Comparison of ENCODE assay signal across 23 mouse cellular contexts in genomic region chr5:13151002-13151401, GRCm38 (mm10). TPM values are rescaled to one million over a fixed set of nuclear protein-coding genes. Genes with fewer than 3 reads are reported as not detected.
DNase-seq lines count a peak whose midpoint lies in the region; ATAC-seq and TF ChIP-seq lines count a peak whose summit lies in the region.
"Had no signal": no experiment of that assay in that cellular context is flagged by ENCODE, and none has a peak within 500 bp of the region (broad histone marks: within the 10 kb centered on the region; RNA-seq: fewer than 3 reads in every experiment).

No protein-coding gene starts in this region.

- WGBS in forebrain, postnatal 0 days: 50% methylated on average over 2 of the region's 2 CpGs
- 61% methylated on average over 2 of the region's 2 CpGs for WGBS in forebrain, embryonic 15.5 days

- no peak overlapping the region for H3K4me3 ChIP-seq in forebrain, postnatal 0 days (ENCODE audit: low read depth, low read length)
- H3K4me3 ChIP-seq in forebrain, embryonic 15.5 days: no peak overlapping the region
- H3K4me3 ChIP-seq: embryonic facial prominence, embryonic 15.5 days; heart, embryonic 15.5 days; hindbrain, embryonic 13.5 days; layer of hippocampus, adult 2 months; liver, embryonic 12.5 days; lung, embryonic 15.5 days; megakaryocyte, embryonic 14.5 days had no signal

- H3K4me2 ChIP-seq in forebrain, postnatal 0 days (ENCODE audit: low read depth): no peak overlapping the region
- no peak overlapping the region for H3K4me2 ChIP-seq in forebrain, embryonic 15.5 days (replicated peaks)
- H3K4me2 ChIP-seq: embryonic facial prominence, embryonic 15.5 days; heart, embryonic 15.5 days; hindbrain, embryonic 13.5 days; liver, embryonic 12.5 days; lung, embryonic 15.5 days had no signal

- H3K9ac ChIP-seq in forebrain, postnatal 0 days: no peak overlapping the region
- no peak overlapping the region for H3K9ac ChIP-seq in forebrain, embryonic 15.5 days (replicated peaks)
- H3K9ac ChIP-seq: embryonic facial prominence, embryonic 15.5 days; heart, embryonic 15.5 days; hindbrain, embryonic 13.5 days; liver, embryonic 12.5 days; lung, embryonic 15.5 days had no signal

- H3K36me3 ChIP-seq in forebrain, postnatal 0 days (ENCODE audit: insufficient read depth): no peaks in the 10 kb centered on the region
- no peaks in the 10 kb centered on the region for H3K36me3 ChIP-seq in forebrain, embryonic 15.5 days
- H3K36me3 ChIP-seq: embryonic facial prominence, embryonic 15.5 days; heart, embryonic 15.5 days; hindbrain, embryonic 13.5 days; liver, embryonic 12.5 days; lung, embryonic 15.5 days had no signal

- H3K27me3 ChIP-seq in forebrain, postnatal 0 days (ENCODE audit: insufficient read depth, low read length): no peaks in the 10 kb centered on the region
- no peaks in the 10 kb centered on the region for H3K27me3 ChIP-seq in forebrain, embryonic 15.5 days
- H3K27me3 ChIP-seq: embryonic facial prominence, embryonic 15.5 days; heart, embryonic 15.5 days; hindbrain, embryonic 13.5 days; liver, embryonic 12.5 days; lung, embryonic 15.5 days; megakaryocyte, embryonic 14.5 days had no signal

- no peaks in the 10 kb centered on the region for H3K4me1 ChIP-seq in forebrain, postnatal 0 days (ENCODE audit: insufficient read depth)
- no peaks in the 10 kb centered on the region for H3K4me1 ChIP-seq in forebrain, embryonic 15.5 days
- H3K4me1 ChIP-seq: embryonic facial prominence, embryonic 15.5 days; heart, embryonic 15.5 days; liver, embryonic 12.5 days; lung, embryonic 15.5 days; megakaryocyte, embryonic 14.5 days had no signal

- H3K9me3 ChIP-seq in forebrain, postnatal 0 days (ENCODE audit: low read length): no peaks in the 10 kb centered on the region
- H3K9me3 ChIP-seq in forebrain, embryonic 15.5 days: no peaks in the 10 kb centered on the region
- H3K9me3 ChIP-seq: embryonic facial prominence, embryonic 15.5 days; heart, embryonic 15.5 days; hindbrain, embryonic 13.5 days; liver, embryonic 12.5 days; lung, embryonic 15.5 days; megakaryocyte, embryonic 14.5 days had no signal

- H3K27ac ChIP-seq in forebrain, postnatal 0 days (ENCODE audit: low read depth, low read length): no peak overlapping the region
- H3K27ac ChIP-seq in forebrain, embryonic 15.5 days (replicated peaks): no peak overlapping the region
- H3K27ac ChIP-seq: embryonic facial prominence, embryonic 15.5 days; heart, embryonic 15.5 days; hindbrain, embryonic 13.5 days; kidney, postnatal 0 days; layer of hippocampus, adult 2 months; liver, embryonic 12.5 days; lung, embryonic 15.5 days had no signal

- peak; percentile 29 to 42 for DNase-seq in cerebellum, postnatal 10 days
- DNase-seq in cerebellum, adult 11-12 months: no peak
- DNase-seq in forebrain, postnatal 0 days: peak; percentile 10
- DNase-seq in lung, postnatal 10 days: peak; percentile 1
- no peak for DNase-seq in lung, postnatal 36 days
- peak; percentile 3 for DNase-seq in brain, adult 2 months (ENCODE audit: low read depth, low spot score)
- DNase-seq in MN1 (ENCODE audit: low spot score): no peak
- DNase-seq: adrenal gland, postnatal 36 days; heart, adult 18-20 months; thymus, adult 18-20 months had no signal

- no peak for TF ChIP-seq CTCF in forebrain, postnatal 0 days (IDR thresholded peaks at IDR 0.05; ENCODE audit: low read depth)

- no peak for ATAC-seq in forebrain, postnatal 0 days
- no peak for ATAC-seq in forebrain, embryonic 15.5 days (replicated peaks)
- ATAC-seq: activated CD4-positive, CD25-positive, alpha-beta regulatory T cell, adult 4 months; intestine, postnatal 0 days; liver, embryonic 12.5 days had no signal

RNA-seq across cellular contexts. Expression of gene Sema3a, which starts 25.8 kb away (rescaled TPM):
- total RNA-seq in forebrain, postnatal 0 days (2014; rRNA removed): 24.5 and 32.8 TPM in 2 replicates
- 10.1 and 12.5 TPM in 2 replicates for polyA plus RNA-seq in forebrain, postnatal 0 days (2015; fragmentation: Nextera tagmentation; extraction: Ambion mirVana)
- 17.8 and 19.1 TPM in 2 replicates for polyA plus RNA-seq in forebrain, embryonic 15.5 days (2015; fragmentation: Nextera tagmentation; extraction: Ambion mirVana)
- total RNA-seq: MEL; neutrophil, adult 5-6 weeks had no signal
- polyA plus RNA-seq: activated CD4-positive, CD25-positive, alpha-beta regulatory T cell, adult 4 months had no signal

Comparison
In these comparisons a context has a peak if more than half of its experiments do, and no peak if none do; other contexts are left out.
1. DNase-seq: peak in cerebellum, postnatal 10 days (2 of 2), forebrain, postnatal 0 days (single experiment), lung, postnatal 10 days (single experiment) and brain, adult 2 months (single experiment); none in cerebellum, adult 11-12 months (single experiment), lung, postnatal 36 days (single experiment) and MN1 (single experiment).